Mouse (Mus musculus): ENCODE data around the gene Ephb6. TPM values are rescaled to one million over a fixed set of nuclear protein-coding genes. Genes with fewer than 3 reads are reported as not detected.
A peak's percentile ranks its signal among the peaks of the same experiment; 100 is the strongest.
"Not testable (repeated sequence)": the region's sequence is repeated elsewhere in the genome, so short reads cannot be mapped to it uniquely, and the experiment has no call there.

Ephb6 gene
- polyA plus RNA-seq (2017; shearing (Covaris generic)), result 10 to 100 TPM in 2 of 3 experiments, 1 to 10 TPM in 1; 9.4 to 20.7 (median 16.5) TPM

DNA sequence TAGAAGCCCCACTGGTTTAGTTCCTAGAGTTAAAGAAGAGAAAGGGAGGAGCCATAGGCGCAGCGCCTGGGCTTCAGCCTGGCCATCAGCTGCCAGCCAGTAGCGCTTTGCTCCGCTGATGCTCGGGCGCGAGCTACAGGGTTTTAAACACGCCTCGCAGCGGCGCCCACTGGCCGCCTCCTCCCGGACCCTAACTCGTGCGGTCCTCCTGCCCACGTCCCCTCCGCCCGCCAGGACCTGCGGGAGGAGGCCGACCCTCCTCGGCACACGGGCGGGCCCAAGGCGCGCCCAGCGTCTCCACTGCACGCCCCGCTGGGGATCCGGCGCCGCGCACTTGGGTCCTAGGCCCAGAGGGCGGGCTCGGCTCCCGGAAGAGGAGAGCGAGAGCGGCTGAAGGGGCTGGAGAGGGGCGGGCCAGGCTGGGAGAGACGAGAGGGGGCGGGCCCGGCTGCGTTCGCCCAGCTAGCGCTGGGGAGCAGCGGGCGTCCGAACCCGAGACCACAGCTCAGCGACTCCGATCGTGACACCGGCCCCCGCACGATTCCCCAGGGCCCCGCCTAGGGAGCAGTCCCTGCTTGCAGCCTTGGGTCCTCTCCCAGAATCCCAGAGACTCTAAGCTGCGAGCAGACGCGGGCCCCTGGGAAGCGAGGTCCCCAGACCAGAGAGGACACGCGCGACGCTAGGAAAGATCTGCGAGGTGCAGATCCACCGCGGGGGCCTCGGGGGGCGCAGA is at the start of gene Ephb6:
Gene Ephb6, plus strand, starts transcription at position 422 of the 733 bp plus-strand sequence.
- peak; percentile 78 for ATAC-seq

DNA sequence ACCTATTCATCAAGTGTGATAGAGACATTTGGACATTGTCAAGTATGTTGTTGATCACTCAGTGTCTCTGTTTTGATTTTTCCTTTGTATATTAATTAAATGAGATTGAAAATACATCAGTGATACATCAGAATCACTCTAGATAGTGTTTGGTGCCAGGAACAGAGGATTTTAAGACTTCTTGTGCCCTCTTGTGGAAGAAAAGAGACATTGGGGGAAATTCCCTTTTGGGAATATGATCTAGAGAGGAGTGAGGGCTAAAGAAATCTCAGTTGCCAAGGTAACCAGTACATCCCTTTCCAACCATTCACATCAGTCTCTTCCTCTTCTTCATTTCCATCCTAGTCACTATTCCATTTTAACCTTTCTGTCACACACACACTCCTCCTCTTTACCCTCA is 48.9 kb upstream of the Ephb6 start:
- ATAC-seq, result no peak

DNA sequence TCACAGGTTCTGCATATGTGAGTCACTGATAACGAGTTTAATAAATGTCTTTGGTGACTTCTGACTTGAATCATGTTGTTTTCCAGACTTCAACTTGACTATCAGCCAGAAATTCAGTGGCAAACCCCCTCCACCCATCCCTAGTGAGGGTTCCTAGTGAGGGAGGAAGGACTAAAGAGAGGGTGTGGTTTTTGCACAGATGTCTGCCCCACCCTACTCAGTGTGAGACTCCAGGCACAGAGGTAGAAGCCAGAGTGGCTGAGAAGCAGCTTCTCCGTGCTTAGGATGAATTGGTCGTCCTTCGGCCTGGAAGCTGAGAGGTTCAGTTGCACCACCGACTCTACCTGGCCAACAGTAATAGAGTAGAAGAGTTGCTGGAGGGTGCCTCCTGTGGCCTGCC is 47.8 kb upstream of the Ephb6 start:
- ATAC-seq, result no peak

DNA sequence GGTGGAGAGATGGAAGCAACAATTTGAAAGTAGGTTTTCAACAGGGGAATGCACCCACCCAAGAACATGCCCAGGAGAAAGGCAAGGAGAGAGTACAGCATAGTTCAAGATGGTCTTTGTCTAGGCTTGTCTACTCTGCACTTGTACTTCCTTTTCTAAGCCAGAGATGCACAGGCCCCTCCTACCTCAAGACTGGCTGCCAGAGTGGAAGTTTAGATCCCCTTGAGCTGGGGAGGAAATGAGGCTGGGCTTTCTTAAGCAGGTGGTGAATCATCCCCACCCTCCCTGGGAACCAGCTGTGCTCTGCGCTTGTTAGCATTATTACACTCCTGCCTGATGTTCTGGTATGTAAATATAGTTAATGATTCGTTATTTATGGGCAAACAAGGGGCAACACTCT is 47.0 kb upstream of the Ephb6 start:
- ATAC-seq, result peak; percentile 19

DNA sequence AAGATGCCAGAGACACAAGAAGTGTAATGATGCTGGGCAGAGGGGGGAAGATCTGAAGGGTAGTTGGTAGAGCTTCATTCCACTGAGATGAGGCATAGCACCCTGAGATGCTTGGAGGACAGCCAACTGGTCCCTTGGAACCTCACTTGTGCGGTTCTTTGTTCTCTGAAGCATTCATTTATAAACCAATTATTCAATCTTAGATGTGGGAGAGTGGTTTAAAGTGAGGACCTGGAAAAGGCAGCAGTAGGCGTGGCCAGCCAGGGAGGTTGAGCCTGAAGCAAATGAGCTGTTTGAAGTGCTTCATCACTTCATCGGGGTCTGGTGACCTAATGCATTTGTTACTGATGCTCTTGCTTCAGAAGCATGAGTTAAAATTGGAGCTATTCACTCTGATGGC is 46.0 kb upstream of the Ephb6 start:
- no peak for ATAC-seq

DNA sequence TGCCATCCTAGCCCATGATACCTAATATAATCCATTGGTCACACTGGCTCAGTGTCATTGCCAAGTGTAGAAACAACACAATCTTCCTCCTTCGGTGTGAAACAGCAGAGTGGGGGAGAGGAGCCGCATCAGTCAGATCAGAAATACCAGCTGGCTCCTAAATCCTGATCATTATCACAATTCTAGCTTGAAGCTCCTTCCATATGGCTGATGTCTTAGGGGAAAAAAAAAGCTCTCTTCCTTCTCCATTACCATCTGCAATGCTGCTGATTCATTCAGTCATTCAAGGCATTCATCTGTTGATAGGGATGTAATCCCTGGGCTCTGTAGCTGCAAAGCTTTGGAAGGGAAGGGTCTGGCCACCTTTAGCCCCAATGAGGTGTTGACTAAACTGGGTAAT is 45.0 kb upstream of the Ephb6 start:
- no peak for ATAC-seq

DNA sequence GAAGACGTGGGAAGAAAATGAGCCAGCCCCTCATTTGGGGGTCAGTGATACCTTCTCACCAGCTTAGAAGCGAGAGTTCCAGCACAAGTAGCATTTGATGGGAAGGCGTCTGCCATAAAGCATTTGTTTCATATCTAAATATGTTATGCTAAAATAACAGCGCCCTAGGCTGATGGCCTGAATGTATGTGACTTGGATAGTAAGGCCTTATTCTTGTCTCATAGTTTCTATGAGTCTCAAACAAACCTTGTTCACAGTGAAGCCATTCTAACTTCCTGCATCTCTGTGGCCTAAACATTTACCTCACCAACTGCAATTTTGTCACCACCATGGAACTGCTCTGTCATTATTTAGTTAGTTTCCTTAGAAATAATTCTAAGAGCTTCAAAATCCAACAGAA is 42.7 kb upstream of the Ephb6 start:
- ATAC-seq, result no peak

DNA sequence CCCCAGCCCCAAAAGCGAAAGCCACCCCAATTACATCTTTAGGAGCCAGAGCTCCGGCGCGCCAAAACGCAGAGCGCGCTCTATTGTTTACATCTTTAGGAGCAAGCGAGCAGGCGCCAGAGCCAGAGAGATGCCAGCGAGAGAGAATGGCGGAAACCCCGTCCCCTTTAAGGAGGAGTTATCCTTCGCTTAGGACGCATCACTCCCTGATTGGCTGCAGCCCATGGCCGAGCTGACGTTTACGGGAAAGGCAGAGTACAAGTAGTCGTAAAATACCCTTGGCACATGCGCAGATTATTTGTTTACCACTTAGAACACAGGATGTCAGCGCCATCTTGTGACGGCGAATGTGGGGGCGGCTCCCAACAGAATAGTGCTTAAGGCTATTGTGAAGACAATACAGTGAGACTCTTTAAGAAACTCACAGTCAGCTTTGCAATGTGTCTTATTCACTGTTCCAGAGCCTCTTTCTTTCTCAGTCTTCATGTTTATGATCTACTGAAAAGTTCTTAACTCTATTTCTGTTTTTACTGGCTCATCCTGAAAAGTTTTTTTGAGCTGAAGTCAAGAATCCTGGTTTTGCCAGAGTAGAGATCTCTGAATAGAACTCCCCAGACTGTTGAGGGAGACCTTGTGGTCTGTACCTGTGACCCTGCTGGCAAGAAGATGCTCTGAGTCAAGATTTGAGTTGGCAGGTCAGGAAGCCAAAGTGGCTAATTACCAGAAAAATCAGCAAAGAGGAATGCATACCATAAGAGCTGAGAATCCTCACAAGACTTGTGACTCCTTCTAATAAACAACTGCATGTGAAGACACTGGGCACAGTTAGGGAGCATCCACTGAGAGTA is 42.0 kb upstream of the Ephb6 start:
- ATAC-seq, result not testable (repeated sequence)

DNA sequence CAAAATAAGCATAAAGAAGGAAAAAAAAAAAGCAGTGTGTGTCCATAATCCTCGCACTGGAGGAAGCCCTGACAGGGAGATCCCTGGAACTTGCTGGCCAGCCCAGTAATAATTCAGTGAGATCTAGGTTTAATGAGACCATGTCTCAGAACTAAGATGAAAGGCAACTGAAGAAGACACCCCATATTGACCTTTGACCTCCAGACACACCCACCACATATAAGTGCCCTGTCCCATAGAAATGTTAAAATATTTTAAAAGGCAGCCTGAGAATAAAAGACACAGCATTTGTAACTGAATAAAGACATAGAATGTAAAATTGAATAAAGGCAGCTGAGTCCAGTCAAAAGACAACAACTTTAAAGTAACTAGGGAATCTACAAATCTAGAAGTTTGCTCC is 40.0 kb upstream of the Ephb6 start:
- no peak for ATAC-seq

DNA sequence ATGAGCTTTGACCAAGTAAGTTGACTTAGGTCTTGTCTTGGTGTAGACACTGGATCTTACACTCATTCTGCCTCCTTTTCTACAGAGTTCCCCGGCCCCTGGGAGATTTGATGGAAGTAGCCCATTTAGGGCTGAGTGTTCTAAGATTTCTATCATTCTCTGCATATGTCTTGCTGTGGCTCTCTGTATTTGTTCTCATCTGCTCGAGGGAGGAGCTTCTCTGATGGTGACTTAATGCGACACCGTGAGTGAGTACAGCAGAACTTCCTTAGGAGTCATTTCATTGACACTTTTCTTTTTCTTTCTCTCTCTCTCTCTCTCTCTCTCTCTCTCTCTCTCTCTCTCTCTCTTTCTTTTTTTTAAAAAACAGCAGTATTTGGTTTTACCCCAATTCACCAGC is 38.3 kb upstream of the Ephb6 start:
- ATAC-seq, result peak; percentile 52

DNA sequence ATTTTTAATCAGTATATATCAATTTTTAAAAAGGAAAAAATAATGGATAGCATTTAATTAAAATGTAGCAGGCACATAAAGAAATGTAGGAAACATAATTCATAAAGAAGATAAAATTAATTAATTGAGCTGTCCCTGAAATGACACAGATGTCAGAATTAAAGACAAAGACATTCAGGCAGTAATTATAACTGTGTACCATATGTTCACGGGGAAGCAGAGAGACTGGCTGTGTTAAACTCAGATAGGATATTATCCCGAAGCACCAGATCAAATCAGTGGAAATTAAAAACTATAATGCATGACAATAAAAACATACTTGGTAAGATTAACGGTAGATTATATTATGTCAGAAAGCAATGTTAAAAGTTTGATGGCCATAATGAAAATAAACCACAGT is 36.2 kb upstream of the Ephb6 start:
- no peak for ATAC-seq

DNA sequence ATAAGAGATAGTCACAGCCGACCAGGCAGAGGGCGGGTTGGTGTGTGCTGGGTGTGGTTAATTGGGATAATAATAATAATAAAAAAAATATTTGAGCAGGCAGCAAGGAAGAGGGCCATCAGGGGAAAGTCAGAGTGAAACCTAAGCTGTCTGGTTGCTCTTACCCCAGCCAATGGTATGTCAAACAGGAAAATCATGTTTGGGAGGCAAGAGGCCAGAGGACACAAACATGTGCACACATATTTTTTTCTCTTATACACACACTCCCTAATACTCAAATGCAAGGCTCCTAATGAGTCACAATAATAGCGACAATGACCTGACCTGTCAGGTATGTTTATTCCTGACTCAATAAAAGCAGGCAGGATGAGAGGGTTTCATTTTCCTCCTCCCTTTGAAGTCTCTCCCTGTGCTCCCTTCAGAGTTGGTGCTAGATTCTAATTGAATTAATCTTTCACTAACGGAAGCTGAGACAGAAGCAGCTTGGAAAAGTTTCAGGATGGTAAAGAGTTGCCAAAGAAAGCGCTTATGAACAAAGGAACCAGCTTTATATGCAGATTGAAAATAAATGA is 28.7 kb upstream of the Ephb6 start:
- no peak for ATAC-seq

DNA sequence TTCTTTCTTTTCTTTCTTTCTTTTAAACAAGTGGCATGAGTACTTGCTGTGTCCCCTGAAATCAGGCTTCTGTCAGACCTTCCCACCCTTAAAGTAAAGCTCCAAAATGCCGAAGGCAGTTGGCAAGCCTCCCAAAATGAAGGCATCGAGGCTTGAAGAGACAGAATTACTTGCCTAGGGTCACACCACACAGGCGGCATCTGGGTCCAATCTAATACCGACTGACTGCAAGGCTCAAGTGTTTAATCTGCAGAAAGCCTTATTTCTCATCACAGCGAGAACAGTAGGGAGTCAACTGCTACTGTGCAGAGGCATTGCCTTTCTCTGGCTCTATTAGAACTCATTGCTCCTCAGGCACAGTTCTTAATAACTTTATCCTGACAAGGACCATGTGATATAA is 28.0 kb upstream of the Ephb6 start:
- ATAC-seq, result no peak

DNA sequence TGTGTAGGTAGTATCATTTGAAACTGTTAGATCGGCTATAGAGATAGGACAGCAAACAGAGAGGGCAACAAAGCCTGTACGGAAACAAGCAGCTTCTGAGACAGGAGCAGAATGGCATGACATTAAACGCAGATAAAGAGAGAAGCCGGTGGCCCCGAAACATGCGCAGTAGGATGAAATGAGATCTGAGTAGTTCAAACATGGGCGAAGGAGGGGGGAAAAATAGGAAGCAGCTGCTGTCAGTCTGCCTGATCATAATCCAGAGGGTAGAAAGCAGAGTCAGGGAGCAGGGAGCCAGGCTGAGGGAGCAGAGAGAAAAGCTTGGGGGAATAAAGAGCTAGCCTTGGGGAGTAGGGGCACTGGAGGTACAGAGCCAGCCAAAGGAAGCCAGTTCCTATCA is 24.0 kb upstream of the Ephb6 start:
- ATAC-seq, result no peak

DNA sequence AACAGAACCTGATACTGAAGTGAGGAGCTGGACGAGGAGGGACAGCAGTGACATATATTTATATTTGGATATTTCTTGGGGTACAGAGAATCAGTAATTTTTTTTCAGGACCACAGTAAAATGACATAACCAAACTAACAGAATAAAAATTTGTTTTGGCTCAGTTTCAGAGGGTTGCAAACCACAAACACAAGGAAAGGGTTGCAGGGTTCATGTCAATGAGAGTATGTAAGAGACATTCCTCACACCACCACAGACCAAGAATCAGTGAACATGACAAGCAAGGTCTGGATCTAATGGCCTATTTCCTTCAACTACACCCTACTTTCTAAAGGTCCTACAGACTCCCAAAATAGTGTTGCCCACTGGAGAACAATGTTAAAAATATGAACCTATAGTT is 23.1 kb upstream of the Ephb6 start:
- ATAC-seq, result no peak

DNA sequence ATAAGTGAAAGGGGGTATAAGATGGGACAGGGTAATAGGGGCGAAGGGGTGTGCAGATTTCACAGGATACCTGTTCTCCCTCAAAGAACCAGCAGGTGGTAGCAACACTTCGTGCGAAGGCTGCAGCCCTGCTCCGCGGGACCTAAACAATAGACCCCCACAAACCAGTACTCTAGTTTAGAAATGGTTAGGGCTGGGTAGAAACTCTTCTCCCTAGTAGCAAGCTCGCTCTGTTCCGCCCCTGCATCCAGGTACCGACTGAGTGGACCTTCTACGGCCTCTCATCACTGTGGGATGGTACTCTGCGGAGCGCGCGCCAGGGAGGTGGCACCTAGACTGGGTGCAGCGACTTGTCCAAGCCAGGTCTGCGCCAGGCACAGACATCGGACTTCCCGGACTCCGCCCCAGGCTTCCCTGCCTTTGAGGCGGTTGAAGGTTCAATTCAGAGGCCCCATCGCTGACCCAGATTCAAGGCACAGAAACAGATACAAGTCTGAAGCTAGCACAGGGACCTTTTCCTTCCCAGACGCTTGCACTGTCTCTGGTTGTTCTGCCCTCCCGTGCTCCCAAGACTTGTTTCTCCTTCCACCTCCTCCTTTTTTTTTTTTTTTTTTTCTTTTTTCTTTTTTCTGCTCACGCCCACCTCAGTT is 756 bp upstream of the Ephb6 start:
- ATAC-seq, result peak; percentile 74

DNA sequence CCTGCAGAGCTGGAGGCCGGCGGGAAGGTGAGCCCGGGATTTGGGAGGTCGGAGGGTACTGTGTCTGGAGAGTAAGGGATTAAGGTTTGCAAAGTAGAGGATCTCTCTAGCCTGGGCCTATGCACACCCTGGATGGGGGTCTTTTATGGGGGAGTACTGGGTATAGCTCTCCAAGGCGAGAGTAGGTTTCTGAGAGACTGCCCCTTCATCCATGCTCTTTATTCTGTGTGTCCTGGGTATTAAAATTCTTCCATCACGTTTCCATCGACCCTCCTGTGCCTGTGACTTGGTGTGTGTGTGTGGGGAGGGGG is 467 bp downstream of the Ephb6 start:
- ATAC-seq, result no peak

DNA sequence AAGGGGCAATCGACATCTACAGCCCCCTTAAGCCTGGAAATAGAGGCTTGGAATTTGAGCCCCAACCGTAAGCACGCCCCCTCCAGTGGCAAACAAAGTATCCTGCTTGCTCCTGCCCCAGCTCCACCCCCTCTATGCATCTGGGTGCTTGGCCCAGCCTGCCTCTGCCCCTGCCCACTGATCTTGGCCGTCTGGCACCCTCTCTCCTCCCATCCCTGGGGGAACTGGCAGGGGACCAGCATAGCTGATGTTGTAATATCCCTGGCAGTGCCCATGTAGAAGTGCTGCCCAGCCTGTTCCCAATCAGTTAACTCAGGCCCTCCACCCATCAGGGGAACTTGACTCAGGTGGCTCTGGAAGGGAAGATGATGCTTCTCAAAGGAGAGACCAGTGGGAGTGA is 932 bp downstream of the Ephb6 start:
- no peak for ATAC-seq

DNA sequence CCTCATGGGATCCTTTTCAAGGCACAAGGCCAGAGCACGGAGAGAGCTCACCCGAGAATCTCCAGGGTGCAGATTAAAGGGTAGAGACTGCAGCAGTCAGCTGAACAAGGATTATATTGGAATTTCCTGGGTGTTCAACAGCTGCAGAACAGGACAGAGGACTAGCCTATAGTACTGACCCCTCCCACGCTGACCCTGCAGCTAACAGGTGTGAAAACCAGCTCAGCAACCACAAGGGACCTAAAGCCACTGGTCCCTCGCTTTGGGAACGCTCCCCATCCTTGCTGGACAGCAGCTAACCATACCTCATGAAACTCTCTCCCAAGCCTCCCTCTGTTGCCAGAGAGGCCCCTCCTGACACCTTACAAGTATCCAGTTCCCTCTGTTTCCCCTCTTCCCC is 2.4 kb downstream of the Ephb6 start:
- no peak for ATAC-seq

DNA sequence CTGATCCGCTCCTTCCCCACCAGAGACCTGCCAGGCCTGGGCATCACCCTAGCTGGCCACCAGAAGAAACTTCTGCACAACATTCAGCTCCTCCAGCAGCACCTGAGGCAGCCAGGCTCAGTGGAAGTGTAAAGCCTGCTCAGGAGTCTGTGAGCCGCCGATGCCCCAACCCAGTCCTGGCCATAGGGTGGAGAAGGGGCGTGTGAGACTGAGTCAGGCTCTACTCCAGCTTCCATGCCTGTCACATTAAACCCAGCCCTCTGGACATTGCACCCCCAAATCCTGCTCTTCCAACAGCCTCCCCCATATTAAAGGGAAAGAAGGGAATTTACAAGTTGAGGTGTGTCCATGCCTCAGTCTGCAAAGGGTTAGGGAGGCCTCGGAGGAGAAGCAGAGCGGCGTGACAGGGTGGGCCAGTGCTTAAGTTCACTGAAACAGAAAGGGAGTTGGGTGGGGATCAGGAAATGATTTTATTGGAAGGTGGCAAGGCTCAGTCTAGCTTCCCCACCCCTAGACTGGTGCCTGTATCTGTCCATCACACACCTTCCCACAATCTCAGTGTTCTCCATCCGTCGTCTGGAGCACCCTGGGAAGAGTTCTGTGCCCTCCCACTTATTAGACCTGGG is 15.0 kb downstream of the Ephb6 start:
- ATAC-seq, result no peak

DNA sequence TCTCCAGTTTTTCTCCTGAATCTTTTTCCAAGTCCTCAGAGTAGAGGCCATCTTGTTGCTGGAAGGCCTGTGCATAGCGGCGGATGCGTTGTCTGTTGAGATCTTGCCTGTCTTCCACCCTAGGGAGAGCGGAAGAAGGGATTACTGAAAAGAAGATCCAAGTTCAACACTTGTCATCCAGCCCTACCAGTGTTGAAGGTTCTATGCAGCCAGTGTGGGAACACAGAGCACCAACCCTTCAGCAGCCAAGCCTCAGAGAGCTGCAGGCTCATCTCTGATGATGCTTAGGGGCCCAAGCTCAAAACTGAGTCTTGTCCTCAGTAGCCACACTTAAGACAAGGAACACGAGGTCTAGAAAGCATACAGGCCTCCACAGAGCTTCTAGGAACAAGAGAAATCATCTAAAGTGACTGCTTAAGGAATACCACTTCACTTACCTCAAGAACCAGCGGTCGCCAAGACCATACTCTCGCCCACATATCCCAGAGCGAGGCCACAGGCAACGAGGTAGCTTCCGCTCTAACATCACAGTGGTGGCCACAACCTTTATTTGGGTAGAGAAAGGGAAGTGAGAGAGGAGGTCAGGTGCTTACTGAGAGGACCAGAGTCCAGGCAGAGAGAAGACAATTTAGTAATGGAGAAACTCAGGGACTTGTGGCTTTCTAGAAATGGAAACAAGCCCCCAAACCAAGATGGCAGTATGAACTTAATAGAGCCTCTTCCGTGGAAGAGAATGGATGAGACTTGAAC is 16.1 kb downstream of the Ephb6 start:
- ATAC-seq, result no peak

DNA sequence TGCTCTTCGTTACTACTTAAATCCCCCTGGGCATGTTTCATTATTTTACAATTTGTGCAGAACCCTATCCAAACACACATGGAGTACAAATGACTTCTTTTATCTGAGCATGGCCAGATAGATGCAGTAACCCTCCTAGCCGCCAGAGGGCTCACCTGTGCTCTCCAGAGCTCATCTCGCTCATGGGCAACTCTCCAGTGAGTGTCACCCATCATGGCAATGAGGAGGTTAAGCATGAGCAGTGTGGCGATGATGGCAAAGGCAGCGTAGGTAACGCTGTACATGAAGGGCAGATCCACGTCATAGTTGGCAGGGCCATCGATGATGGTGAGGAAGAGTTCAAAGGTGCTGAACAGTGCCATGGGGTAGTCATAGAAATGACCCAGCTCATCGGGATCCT is 17.4 kb downstream of the Ephb6 start:
- peak; percentile 69 for ATAC-seq
